Mouse (Mus musculus) embryonic facial prominence, embryonic 14.5 days (tissue): ENCODE measurements around the gene Cc2d2b. TPM values are rescaled to one million over a fixed set of nuclear protein-coding genes. Genes with fewer than 3 reads are reported as not detected.
A peak's percentile ranks its signal among the peaks of the same experiment; 100 is the strongest.

Source experiments
- ATAC-seq: fragments of 200-750 bp; cut with Nextera tagmentation; 2 replicates; pipeline ENCODE4 v1.8.0; 2017; ENCODE audit warnings: low read depth, moderate number of reproducible peaks, moderate TSS enrichment
- DNase-seq: peaks from one replicate; pipeline ENCODE4 v3.0.0-alpha.2; 2015; ENCODE audit warnings: low spot score
- H3K27ac ChIP-seq: fragments of 300-500 bp; sonication (generic); replicated peaks from 2 replicates; pipeline ENCODE4 v1.5.1; 2014; ENCODE audit warnings: low read depth, mild to moderate bottlenecking, low read length, moderate library complexity
- H3K27me3 ChIP-seq: fragments of 300-500 bp; sonication (generic); replicated peaks from 2 replicates; pipeline ENCODE4 v1.6.1; 2014; ENCODE audit warnings: low read length; ENCODE audit not compliant: control insufficient read depth, insufficient read depth
- H3K36me3 ChIP-seq: fragments of 300-500 bp; sonication (generic); 2 replicates; pipeline ENCODE4 v1.6.1; 2014; ENCODE audit warnings: low read length, mixed read lengths; ENCODE audit not compliant: control insufficient read depth, insufficient read depth
- H3K4me1 ChIP-seq: fragments of 300-500 bp; sonication (generic); 2 replicates; pipeline ENCODE4 v1.6.1; 2014; ENCODE audit warnings: antibody characterized with exemption, low read length; ENCODE audit not compliant: control insufficient read depth, insufficient read depth
- H3K4me2 ChIP-seq: fragments of 300-500 bp; sonication (generic); 2 replicates; pipeline ENCODE4 v1.6.1; 2014; ENCODE audit warnings: low read depth, mild to moderate bottlenecking, low read length, moderate library complexity, mixed read lengths
- H3K4me3 ChIP-seq: fragments of 300-500 bp; sonication (generic); 2 replicates; pipeline ENCODE4 v1.5.1; 2014; ENCODE audit warnings: low read depth, mild to moderate bottlenecking, low read length
- H3K9ac ChIP-seq: fragments of 300-500 bp; sonication (generic); 2 replicates; pipeline ENCODE4 v1.6.1; 2014; ENCODE audit warnings: low read depth, mild to moderate bottlenecking, low read length, moderate library complexity, mixed read lengths
- H3K9me3 ChIP-seq: fragments of 300-500 bp; sonication (generic); 2 replicates; pipeline ENCODE4 v1.6.1; 2016; ENCODE audit warnings: low read length; ENCODE audit not compliant: control insufficient read depth
- WGBS: fragments of 180-500 bp; shearing (Covaris S2); extraction: QIAGEN DNeasy Blood & Tissue Kit; methylation state at CpG from one replicate; pipeline ENCODE4 v1.1.7; 2014; 5-methylcytosine and 5-hydroxymethylcytosine counted together
- polyA plus RNA-seq: library from polyadenylated mRNA; unstranded; fragments of >200 nt; fragmentation: Nextera tagmentation; extraction: Ambion mirVana; gene quantifications from 2 replicates; pipeline ENCODE4 v1.2.1, GENCODE M21; 2014

Cc2d2b gene
- polyA plus RNA-seq, 1 experiment from 2014 or later: not detected

- Histone ChIP-seq H3K4me3 (no peak overlapping the region), H3K36me3 (no peaks in the 10 kb centered on the region), H3K27ac (no peak overlapping the region), H3K4me1 (no peaks in the 10 kb centered on the region), H3K9me3 (no peaks in the 10 kb centered on the region), H3K27me3 (no peaks in the 10 kb centered on the region), H3K9ac (no peak overlapping the region), H3K4me2 (no peak overlapping the region)
- no peak for ATAC-seq
- DNase-seq: no peak
- 88% methylated on average over 6 of the region's 6 CpGs for WGBS
Observed at GRCm38 (mm10) chr19:40817901-40818532, 69.5 kb downstream of the Cc2d2b start.

GRCm38 (mm10) chr19:40818764-40819163, 70.2 kb downstream of the Cc2d2b start:
- no peaks in the 10 kb centered on the region for H3K36me3 ChIP-seq
- H3K27ac ChIP-seq: no peak overlapping the region
- no peak overlapping the region for H3K9ac ChIP-seq
- no peaks in the 10 kb centered on the region for H3K9me3 ChIP-seq
- H3K27me3 ChIP-seq: no peaks in the 10 kb centered on the region
- H3K4me2 ChIP-seq: no peak overlapping the region
- H3K4me1 ChIP-seq: no peaks in the 10 kb centered on the region
- no peak overlapping the region for H3K4me3 ChIP-seq
- DNase-seq (no peak), ATAC-seq (no peak)
- WGBS: 64% methylated on average over 7 of the region's 7 CpGs

- H3K4me3 ChIP-seq: no peak overlapping the region
- H3K27me3 ChIP-seq: no peaks in the 10 kb centered on the region
- no peaks in the 10 kb centered on the region for H3K36me3 ChIP-seq
- H3K4me1 ChIP-seq: no peaks in the 10 kb centered on the region
- no peak overlapping the region for H3K4me2 ChIP-seq
- no peak overlapping the region for H3K9ac ChIP-seq
- no peak overlapping the region for H3K27ac ChIP-seq
- DNase-seq (no peak), ATAC-seq (no peak)
- H3K9me3 ChIP-seq: no peaks in the 10 kb centered on the region
- WGBS: 73% methylated on average over 4 of the region's 4 CpGs
Observed at GRCm38 (mm10) chr19:40821306-40821825, 72.8 kb downstream of the Cc2d2b start.

GRCm38 (mm10) chr19:40825636-40826035, 77.1 kb downstream of the Cc2d2b start:
- WGBS: 39% methylated on average over 5 of the region's 5 CpGs

GRCm38 (mm10) chr19:40826735-40827134, 78.2 kb downstream of the Cc2d2b start:
- Histone ChIP-seq H3K4me3 (no peak overlapping the region), H3K9me3 (no peaks in the 10 kb centered on the region), H3K27me3 (no peaks in the 10 kb centered on the region), H3K36me3 (no peaks in the 10 kb centered on the region), H3K4me1 (0 out of 2 replicates have a peak, but pooled peaks cover 5% of the 10 kb centered on the region), H3K9ac (no peak overlapping the region), H3K27ac (no peak overlapping the region), H3K4me2 (no peak overlapping the region)
- ATAC-seq (no peak), DNase-seq (no peak)
- 51% methylated on average over 7 of the region's 7 CpGs for WGBS

More at GRCm38 (mm10) chr19:40825636-40826035, 77.1 kb downstream of the Cc2d2b start:
- DNase-seq (no peak), ATAC-seq (no peak)
- Histone ChIP-seq H3K27ac (no peak overlapping the region), H3K9me3 (no peaks in the 10 kb centered on the region), H3K27me3 (no peaks in the 10 kb centered on the region), H3K9ac (no peak overlapping the region), H3K4me3 (no peak overlapping the region), H3K4me1 (0 out of 2 replicates have a peak, but pooled peaks cover 5% of the 10 kb centered on the region), H3K4me2 (no peak overlapping the region), H3K36me3 (no peaks in the 10 kb centered on the region)

- Histone ChIP-seq H3K27me3 (no peaks in the 10 kb centered on the region), H3K9ac (peak overlapping the region; percentile 97), H3K4me2 (peak overlapping the region; percentile 65), H3K27ac (peak overlapping the region; percentile 93; the same call in 1 of the 2 replicates), H3K4me1 (peaks cover 19% of the 10 kb centered on the region), H3K4me3 (peak overlapping the region; percentile 74), H3K36me3 (no peaks in the 10 kb centered on the region), H3K9me3 (no peaks in the 10 kb centered on the region)
- ATAC-seq (no peak), DNase-seq (no peak)
- 61% methylated on average over 7 of the region's 7 CpGs for WGBS
Observed at GRCm38 (mm10) chr19:40830198-40830597, 81.6 kb downstream of the Cc2d2b start.

- WGBS: under 1% methylated on average over 25 of the region's 71 CpGs
Observed at GRCm38 (mm10) chr19:40830703-40831415, 82.3 kb downstream of the Cc2d2b start, which contains the start of gene Ccnj. Ccnj (plus strand) TSS chr19:40831279.

GRCm38 (mm10) chr19:40831416-40832201, 83.1 kb downstream of the Cc2d2b start:
- Histone ChIP-seq H3K9ac (peak overlapping the region; percentile 97), H3K4me3 (peak overlapping the region; percentile 74), H3K4me2 (peak overlapping the region; percentile 72), H3K27ac (peak overlapping the region; percentile 93), H3K27me3 (no peaks in the 10 kb centered on the region), H3K36me3 (peaks cover 5% of the 10 kb centered on the region; the same call in 1 of the 2 replicates), H3K9me3 (no peaks in the 10 kb centered on the region), H3K4me1 (peaks cover 19% of the 10 kb centered on the region)
- whole genome bisulfite sequencing: 1% methylated on average over 23 of the region's 76 CpGs
- DNase-seq (peak; percentile 83), ATAC-seq (peak; percentile 70)

More at GRCm38 (mm10) chr19:40830703-40831415, 82.3 kb downstream of the Cc2d2b start, which contains the start of gene Ccnj:
- peak; percentile 94 for DNase-seq
- H3K27me3 ChIP-seq: no peaks in the 10 kb centered on the region
- peak within 1 kb of the TSS; percentile 72 for H3K4me2 ChIP-seq
- peak within 1 kb of the TSS; percentile 93 for H3K27ac ChIP-seq
- H3K9ac ChIP-seq: peak within 1 kb of the TSS; percentile 97
- peaks cover 19% of the 10 kb centered on the region for H3K4me1 ChIP-seq
- peak; percentile 98 for ATAC-seq
- 0 out of 2 replicates have a peak, but pooled peaks cover 3% of the 10 kb centered on the region for H3K36me3 ChIP-seq
- no peaks in the 10 kb centered on the region for H3K9me3 ChIP-seq
- H3K4me3 ChIP-seq: peak within 1 kb of the TSS; percentile 74
